Mouse (Mus musculus) cerebellum, postnatal 10 days (tissue): ENCODE measurements around the gene Gpld1.
A peak's percentile ranks its signal among the peaks of the same experiment; 100 is the strongest.
"Not testable (repeated sequence)": the region's sequence is repeated elsewhere in the genome, so short reads cannot be mapped to it uniquely, and the experiment has no call there.

Experiments
- DNase-seq, 2 experiments: peaks; one replicate each; pipeline ENCODE4 v3.0.0; 2021; ENCODE audit warnings: mixed read lengths in 2 of 2

Gene Gpld1

GRCm38 (mm10) chr13:24948870-24949269, 5.9 kb downstream of the Gpld1 start:
- no peak for DNase-seq

GRCm38 (mm10) chr13:24952659-24953058, 9.7 kb downstream of the Gpld1 start:
- no peak for DNase-seq

- DNase-seq: peak; percentile 65 to 68
Measured at GRCm38 (mm10) chr13:24955091-24955490, 12.1 kb downstream of the Gpld1 start.

GRCm38 (mm10) chr13:24955500-24955899, 12.5 kb downstream of the Gpld1 start:
- DNase-seq: peak; percentile 27 to 48

- DNase-seq: no peak
Measured at GRCm38 (mm10) chr13:24958671-24959070, 15.7 kb downstream of the Gpld1 start.

- no peak for DNase-seq
Measured at GRCm38 (mm10) chr13:24960084-24960483, 17.1 kb downstream of the Gpld1 start.

GRCm38 (mm10) chr13:24962119-24962518, 19.2 kb downstream of the Gpld1 start:
- DNase-seq: no peak

GRCm38 (mm10) chr13:24965130-24965845, 22.3 kb downstream of the Gpld1 start:
- peak in 1 of 2 experiments; percentile 21 for DNase-seq

GRCm38 (mm10) chr13:24965846-24966201, 22.9 kb downstream of the Gpld1 start:
- no peak for DNase-seq

GRCm38 (mm10) chr13:24971776-24972175, 28.8 kb downstream of the Gpld1 start:
- not testable (repeated sequence) for DNase-seq

GRCm38 (mm10) chr13:24976384-24976783, 33.4 kb downstream of the Gpld1 start:
- no peak for DNase-seq

- DNase-seq: no peak
Measured at GRCm38 (mm10) chr13:24977820-24978342, 34.9 kb downstream of the Gpld1 start.

GRCm38 (mm10) chr13:24981031-24981430, 38.1 kb downstream of the Gpld1 start:
- no peak for DNase-seq

GRCm38 (mm10) chr13:24985435-24985834, 42.5 kb downstream of the Gpld1 start:
- no peak for DNase-seq

- DNase-seq: peak; percentile 83 to 86
Measured at GRCm38 (mm10) chr13:24988391-24988790, 45.4 kb downstream of the Gpld1 start.

GRCm38 (mm10) chr13:24989006-24989405, 46.1 kb downstream of the Gpld1 start:
- peak; percentile 25 to 41 for DNase-seq

- DNase-seq: no peak
Measured at GRCm38 (mm10) chr13:24993160-24993559, 50.2 kb downstream of the Gpld1 start.

GRCm38 (mm10) chr13:24999538-24999937, 56.6 kb downstream of the Gpld1 start:
- no peak for DNase-seq

- no peak for DNase-seq
Measured at GRCm38 (mm10) chr13:25002965-25003364, 60.0 kb downstream of the Gpld1 start.

- peak; percentile 70 to 74 for DNase-seq
Measured at GRCm38 (mm10) chr13:25007115-25007514, 64.2 kb downstream of the Gpld1 start.

- DNase-seq: no peak
Measured at GRCm38 (mm10) chr13:25018316-25018715, 75.4 kb downstream of the Gpld1 start.

- peak; percentile 90 to 94 for DNase-seq
Measured at GRCm38 (mm10) chr13:25019793-25020539, 77.0 kb downstream of the Gpld1 start, which contains the start of gene Mrs2. Gene Mrs2 (minus strand): TSS chr13:25020379.

- DNase-seq: no peak
Measured at GRCm38 (mm10) chr13:25020540-25020892, 77.6 kb downstream of the Gpld1 start.

- no peak for DNase-seq
Measured at GRCm38 (mm10) chr13:25022386-25022785, 79.4 kb downstream of the Gpld1 start.
